Mouse (Mus musculus): ENCODE results near the gene Glipr2. TPM values are rescaled to one million over a fixed set of nuclear protein-coding genes. Genes with fewer than 3 reads are reported as not detected.

The Glipr2 gene
- polyA plus RNA-seq, 2 experiments from 2014 or later: 215 to 250 TPM

DNA sequence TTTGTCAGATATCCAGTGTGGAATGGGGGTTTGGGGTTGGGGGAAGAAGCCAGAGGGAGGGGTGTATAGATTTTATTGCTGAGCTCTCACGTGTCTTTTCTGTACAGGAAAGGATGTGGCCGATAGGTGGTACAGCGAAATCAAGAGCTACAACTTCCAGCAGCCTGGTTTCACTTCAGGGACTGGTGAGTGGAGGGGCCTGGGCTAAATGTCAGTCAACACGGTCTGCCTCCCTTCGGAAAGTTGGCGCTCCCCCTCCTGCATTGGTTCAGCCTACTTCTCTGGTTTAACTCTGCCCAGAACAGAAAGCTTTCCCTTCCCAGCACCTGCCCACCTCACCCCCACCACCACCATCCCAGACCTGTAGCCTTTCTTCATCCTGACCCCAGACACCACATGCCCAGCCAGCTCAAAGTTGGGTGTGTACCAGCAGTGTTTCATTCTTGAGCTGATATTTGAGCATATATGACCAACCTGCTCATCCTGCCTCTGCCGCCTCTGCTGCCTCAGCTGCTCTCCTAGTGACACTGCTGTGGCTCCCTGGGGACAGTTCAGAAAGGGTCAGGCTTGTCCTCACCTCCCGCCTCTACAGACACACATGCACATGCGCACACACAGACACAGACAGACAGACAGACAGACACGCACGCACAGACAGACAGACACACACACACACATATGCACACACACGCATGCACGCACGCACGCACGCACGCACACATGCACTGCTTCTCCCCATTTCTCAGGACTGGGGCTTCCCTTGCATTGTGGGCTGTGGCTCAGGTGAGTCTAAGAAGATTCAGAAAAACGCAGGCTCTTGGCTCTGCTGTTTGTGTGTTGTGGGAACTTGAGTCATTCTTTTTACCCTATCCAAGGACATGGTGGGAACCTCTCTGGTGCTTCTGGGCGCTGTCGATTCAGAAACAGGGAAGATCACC lies 13.5 kb downstream of the Glipr2 start:
- ATAC-seq: peak; percentile 33

DNA sequence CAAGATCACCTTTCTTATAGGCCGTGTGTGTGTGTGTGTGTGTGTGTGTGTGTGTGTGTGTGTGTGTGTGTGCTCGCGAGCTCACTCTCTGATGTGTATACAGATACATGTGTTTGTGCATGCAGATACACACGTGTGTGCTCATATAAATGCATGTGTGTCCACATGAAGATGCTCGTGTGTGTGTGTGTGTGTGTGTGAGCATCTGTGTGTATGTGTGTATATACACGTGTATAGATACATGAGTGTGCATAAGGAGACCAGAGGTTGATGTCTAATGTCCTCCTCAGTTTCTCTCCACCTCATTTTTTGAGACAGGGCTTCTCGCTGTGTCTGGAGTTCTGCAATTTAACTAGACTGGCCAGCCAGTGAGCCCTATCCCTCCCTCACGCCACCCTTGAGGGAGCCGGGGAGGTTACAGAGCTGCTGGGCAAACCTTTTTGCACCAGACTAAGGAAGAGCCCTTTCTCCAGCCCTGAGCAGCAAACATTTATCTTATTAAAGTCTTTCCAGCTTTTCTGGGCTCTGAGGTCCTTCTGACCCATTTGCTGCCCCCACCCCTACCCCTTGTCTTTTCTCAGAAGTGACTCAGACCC lies 14.4 kb downstream of the Glipr2 start:
- no peak for ATAC-seq

DNA sequence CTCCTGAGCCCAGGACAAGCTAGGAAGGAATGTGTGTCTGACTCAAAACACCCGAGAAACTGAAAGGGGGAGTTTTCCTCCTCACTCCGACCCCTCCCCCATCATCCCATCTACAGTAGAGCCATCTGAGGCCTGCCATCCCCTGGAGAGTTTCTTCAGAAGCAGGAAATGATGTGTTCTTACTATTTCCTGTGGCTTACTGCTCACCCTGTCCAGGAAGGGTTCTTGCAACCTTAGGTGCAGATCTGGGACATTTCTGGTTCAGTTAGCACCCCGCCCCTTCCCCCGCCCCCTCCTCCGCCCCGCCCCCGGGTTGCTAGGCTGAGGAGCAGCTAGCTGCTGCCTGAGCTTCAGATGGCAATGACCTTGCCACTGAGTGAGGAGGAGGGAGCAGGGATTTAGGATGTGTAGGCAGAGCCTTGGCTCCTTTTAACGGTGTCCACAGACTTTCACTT lies 15.0 kb downstream of the Glipr2 start:
- peak; percentile 79 for ATAC-seq

DNA sequence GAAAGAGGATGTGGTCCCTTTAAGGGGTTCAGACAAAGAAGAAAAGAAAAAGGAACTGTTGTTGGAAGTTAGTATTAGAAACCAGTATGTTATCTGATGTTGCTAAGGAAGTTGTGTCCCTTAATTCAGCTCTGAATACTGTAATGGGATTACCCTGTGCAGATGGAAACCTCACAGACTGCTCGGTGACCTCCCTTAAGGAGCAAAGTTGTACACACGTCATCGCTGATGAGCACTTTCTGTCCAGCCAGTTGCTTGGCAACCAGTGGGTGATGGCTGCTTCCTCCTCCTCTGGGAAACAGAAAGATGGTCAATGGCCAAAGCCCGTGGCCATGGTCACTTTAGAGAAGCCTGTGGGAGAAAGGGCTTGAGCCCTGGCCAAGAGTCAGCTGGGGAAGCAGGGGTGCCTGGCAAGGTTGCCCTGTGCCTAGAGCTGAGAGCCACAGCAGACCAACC lies 16.4 kb downstream of the Glipr2 start:
- peak; percentile 66 for ATAC-seq

DNA sequence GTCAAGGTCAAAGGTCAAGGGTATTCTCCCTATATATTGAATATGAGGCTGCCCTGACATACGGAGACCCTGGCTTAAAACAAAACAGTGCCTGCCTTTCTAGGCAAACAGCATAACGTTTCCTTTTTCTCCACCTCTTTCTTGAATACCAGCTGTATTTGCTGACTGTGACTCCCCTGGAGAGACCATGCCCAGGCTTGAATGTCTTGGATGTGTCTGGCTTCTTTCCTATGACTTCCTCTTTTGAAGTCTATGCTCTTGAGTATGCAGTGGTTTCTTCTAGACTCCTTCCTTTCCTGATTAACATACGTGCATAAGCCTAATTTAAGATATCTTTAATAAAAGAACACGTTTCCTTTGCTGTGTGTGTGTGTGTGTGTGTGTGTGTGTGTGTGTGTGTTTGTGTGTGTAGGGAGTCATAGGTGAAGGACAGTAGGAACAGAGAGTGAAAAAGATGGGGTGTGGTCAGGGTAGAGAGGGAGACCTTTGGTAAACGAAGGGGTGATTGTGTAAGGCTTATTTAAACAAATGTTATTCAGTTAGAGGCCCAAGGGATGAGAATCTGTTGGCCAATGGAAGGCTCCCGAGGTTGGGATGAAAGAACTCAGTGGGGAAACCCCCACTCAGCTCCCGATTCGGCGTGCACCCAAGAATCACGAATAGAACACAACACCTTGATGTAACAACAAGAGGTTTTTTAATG lies 17.9 kb downstream of the Glipr2 start:
- no peak for ATAC-seq

DNA sequence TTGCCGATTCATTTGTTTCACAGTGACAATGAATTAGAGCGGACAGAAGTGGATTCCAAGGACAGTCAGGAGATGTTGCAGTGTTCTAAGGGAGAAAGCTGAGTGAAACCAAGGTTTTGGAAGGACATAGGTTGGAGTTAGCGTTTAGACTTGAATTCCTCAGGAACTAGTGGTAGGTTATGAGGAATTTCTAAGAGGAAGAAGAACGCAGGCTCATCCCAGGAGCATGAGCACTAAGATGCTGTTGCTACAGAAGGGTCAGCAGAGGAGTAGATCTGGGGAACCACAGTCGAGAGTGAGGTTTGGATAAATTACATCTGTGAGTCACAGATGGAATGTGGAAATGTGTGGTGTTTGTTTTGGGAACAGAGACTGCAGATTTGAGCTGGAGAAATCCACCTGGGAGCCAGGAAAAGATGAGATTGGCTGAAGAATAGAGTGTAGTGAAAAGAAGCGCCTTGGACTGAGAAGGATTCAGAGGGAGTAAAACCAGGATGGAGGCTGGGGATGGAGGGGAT lies 19.1 kb downstream of the Glipr2 start:
- no peak for ATAC-seq

DNA sequence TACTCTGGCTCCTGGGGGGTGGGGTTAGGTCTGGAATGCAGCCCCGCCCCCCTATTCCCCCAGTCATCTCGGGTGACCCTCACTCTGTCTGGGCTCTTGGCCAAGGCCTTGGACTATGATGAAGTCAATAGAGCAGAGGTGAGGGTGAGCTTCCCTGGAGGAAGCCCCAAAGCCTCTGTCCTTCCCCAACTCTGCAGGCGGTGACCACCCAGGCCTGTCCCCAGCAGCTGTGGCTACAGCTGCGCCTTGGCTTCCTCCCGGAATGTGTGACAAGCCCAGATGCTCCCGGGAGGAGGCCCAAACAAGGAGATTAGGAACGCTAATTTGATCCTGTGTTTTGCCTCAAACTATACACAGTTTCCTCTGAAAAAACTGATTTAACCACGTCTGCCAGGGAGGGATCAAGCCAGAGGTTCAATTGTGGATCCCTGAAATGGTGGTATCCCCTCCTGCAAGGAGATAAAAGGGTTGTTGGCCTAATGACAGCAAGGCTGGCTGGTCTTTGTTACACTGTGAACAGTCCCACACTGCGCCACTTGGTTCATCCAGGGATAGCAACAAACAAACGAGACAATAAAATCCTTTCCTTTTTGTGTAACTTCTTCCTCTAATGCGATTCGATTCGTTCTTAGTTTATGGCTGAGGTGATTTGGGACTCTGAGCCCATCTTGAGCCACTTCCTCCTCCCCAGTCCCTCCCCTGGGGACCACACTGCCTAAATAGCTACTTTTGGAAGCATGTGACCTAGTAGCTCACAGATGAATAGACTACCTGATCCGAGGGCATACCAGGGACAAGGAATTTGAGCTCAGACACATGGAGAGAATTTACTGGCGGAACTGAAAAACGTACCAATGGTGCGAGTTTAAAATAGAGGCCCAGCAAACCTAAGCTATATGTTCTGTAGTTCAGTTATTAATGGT lies 21.6 kb downstream of the Glipr2 start:
- ATAC-seq: no peak

DNA sequence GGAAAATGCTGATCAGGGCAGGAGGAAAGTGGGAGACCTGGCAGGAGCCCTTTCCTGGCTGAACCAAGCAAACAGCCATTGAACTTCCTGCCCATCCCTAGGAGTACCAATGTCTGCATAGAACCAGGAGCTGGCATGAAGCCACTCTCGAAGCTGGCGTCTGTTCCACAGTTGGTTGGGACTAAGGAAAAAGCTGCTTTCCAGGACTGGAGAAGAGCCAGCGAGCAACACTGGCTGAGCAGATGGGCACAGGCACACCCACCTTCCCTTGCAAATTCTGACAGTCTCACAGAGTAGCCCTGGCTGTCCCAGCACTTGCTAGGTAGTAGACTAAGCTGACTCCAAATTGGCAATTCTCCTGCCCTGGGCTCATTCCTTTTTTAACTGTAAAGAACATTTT lies 22.5 kb downstream of the Glipr2 start:
- ATAC-seq: no peak

DNA sequence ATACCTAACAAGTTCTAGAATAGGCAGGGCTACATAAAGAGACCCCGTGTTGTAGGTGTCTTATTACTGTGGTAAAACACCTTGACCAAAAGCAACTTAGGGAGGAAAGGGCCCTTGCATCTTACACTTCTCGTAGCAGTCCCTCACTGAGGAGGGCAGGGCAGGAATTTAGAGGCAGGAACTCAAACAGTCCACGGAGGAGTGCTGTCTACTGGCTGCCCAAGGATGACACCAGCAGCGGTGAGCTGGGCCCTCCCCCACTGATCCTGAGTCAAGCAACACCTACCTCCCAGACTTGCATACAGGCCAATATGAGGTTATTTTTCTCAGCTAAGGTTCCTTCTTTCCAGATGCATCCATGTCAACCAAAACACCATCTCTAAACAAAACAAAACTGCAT lies 23.0 kb downstream of the Glipr2 start:
- ATAC-seq: no peak

DNA sequence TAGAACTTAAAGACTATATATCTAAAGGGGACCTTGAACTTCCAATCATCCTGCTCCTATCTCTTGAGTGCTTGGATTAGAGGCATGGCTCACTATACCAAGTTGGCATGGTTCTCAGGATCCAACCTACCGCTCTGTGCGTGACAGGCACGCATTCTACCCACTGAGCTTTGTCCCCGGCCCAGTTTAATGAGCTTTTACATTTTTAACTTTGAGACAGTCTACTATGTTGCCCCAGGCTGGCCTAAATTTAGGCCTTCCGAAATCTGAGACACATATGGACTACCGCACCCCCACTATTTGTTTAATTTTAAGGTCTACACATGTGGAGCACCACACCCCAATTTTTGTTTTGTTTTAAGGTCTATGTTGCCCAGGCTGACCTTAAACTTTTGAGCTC lies 23.6 kb downstream of the Glipr2 start:
- no peak for ATAC-seq

DNA sequence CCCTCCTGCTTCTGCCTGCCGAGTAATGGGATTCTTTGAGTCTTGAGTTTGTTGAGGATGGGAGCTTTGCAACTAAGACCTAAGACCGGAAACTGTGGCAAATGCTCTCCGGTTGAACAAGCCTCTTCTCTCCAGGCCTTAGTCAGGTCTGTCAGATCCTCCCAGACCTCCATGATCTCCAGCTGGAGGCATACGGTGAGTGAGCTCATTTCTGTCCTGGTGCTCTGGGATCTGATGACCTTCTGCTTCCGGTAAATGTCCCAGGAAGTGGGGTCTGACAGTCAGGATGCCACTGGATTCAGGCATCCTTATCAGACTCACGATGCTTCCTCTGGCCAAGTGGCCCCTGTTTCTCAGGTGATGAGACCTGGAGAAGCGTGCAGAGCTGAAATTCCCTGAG lies 24.1 kb downstream of the Glipr2 start:
- ATAC-seq: no peak

DNA sequence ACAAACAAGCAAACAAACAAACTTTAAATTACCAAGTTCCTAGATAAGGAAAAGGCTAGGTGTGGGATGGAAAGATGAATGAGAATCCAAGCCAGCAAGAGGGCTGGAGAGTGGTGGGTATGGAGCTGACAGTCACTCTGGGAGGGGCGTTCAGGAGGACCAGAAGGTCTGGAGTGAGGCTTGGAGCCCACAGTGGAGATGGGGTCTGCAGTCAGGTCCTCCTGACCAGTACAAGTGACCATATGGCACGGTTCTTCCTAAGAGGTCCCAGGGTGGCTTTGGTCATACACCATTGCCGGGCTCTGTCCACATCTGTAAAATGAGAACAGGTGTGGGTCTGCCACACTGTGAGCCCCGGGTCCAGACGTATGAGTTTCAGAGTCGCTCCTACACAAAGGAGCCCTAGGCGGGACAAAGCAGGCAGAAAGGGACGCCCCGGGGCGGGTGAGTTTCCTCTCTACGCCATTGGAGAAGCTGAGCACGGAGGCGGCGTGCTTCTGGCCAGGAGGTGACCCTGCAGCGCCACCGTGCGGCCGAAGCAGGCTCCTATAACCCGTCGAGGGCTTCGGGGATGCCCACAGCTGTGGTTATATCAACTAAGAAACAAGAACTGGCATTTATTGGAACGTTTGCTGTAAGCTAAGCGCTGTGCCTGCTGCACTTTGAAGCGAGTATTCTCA lies 25.0 kb downstream of the Glipr2 start:
- ATAC-seq: peak; percentile 99

DNA sequence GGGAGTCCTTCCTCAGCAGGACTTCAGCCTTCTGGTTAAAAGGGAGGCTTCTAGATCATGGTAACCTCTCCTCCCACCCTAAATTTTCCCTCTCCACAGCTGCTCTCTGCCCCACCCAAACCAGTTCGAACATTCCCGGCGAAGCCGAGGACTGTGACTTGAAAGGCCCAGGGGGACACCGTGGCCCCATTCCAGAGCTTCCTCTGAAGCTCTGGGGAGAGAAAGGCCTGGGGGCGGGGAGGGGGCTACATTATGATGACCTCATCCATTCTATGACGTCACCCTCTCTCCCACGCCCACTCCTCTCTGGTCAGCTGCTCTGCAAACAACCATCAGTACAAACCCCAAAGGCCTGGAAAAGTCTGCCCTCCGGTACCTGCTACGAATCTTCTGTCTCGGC lies 26.0 kb downstream of the Glipr2 start, which contains the start of gene Ccin:
TSS of gene Ccin (plus strand) at position 303 of the 400 bp plus-strand sequence.
- ATAC-seq: no peak

DNA sequence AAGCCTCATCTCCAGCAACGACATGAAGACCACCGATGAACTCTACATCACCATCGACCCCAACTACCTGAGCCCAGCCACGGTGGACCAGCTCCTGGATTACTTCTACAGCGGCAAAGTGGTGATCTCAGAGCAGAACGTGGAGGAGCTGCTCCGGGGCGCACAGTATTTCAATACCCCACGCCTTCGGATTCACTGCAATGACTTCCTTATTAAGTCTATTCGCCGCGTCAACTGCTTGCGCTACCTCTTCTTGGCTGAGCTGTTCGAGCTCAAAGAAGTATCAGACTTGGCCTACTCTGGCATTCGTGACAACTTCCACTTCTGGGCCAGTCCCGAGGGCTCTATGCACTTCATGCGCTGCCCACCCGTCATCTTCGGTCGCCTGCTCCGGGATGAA lies 26.6 kb downstream of the Glipr2 start:
- ATAC-seq: no peak

DNA sequence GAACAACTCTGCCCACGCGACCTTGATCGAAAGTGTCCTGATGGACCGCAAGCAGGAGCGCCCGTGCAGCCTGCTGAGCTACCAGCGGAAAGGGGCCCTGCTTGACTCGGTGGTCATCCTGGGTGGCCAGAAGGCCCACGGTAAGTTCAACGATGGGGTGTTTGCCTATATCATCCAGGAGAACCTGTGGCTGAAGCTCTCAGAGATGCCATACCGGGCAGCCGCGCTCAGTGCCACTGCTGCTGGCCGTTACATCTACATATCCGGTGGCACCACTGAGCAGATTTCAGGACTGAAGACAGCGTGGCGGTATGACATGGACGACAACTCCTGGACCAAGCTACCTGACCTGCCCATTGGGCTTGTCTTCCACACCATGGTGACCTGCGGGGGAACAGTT lies 27.1 kb downstream of the Glipr2 start:
- ATAC-seq: no peak

DNA sequence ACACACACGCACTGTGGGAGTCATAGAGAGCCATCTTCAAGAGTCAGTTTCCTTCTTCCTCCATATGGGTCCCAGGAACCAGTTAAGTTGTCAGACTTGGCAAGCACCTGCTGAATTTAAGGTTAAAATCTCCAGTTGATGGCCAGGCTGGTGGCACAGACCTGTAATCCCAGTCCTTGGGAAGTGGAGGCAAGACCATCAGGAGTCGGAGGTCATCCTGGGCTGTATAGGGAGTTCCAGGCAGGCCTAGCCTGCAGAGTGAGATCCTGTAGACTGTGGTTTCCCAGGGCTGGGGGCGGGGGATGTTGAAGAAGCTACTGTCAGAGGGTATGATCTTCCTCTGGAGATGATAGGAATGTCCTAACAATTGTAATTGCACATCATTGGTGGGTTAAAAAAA lies 31.8 kb downstream of the Glipr2 start:
- ATAC-seq: no peak

DNA sequence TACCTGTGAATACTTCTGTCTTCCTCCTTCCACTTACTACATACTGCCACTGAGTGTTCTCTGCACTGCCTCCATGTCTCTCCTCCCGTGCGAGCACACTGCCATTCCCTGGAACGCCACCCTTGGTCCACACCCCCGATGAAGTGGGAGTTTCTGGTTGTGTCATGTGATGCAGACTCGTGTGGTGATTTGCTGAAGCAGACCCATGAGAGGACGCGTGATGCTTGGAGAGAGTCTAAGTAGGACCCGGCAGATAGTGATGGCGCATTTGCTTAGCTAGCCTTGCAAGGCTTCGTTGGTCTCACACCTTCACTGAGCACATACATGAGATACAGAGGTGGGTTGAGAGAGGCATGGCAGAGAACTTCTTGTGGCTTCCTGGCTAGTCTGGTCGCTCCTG lies 35.9 kb downstream of the Glipr2 start:
- no peak for ATAC-seq

DNA sequence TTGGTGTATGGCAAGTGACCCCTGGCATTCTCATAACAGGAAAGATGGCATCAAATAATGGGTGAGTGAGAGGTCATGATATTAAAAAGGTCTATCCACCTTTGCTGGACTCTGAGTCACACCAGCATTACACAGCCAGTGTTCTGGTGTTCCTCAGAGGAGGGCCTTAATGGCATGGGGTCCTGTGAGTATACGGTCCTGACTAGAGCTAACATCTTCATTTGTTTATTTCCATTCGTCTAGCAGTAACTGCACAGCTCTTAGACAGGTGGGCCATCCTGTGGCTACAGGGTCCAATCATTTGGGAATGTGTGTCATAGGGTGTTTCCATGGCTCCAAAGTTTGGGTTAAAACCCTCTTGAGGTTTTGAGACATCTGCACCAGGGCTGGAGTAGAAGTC lies 37.1 kb downstream of the Glipr2 start:
- no peak for ATAC-seq

DNA sequence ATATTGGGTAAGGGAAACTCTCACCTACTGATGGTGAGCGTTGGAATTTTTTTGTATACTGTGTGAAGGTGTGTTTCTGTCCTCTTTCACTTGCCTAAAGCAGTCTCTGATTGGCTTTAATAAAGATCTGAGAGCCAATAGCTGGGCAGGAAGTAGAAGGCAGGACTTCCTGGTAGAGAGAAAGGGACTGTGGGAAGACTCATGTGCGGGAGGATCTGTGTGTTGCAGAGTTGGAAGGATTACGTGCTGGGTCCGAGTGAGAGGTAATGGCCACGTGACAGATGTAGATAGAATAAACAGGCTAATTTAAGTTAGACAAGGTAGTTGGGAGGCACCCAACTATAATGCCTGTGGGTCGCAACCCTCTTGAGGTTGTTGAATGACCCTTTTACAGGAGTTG lies 46.4 kb downstream of the Glipr2 start:
- ATAC-seq: no peak

DNA sequence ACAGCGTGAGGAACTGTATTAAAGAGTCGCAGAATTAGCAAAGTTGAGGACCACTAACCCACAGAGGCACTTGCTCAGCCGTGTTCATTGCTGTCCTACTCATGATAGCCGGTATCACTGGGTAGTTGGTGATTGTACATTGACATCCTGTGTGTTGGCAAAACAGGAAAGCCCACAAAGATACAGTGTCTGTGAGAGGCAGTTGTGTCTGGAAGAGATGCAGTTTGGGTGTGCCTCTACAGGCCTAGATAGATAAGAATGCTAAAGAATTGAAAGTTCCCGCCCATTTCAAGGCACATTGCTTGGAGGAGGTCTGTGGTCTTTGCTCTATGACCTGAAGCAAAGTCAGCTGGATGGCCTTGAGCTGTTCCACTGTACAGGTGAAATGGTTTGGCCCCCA lies 46.9 kb downstream of the Glipr2 start, which contains the start of gene Clta:
TSS of gene Clta (plus strand) at position 327 of the 400 bp plus-strand sequence.
- ATAC-seq: no peak

Measured in activated CD4-positive, CD25-positive, alpha-beta regulatory T cell, adult 4 months (primary cell).